Mouse (Mus musculus): ENCODE results near the gene Sdk2.
A peak's percentile ranks its signal among the peaks of the same experiment; 100 is the strongest.

DNA sequence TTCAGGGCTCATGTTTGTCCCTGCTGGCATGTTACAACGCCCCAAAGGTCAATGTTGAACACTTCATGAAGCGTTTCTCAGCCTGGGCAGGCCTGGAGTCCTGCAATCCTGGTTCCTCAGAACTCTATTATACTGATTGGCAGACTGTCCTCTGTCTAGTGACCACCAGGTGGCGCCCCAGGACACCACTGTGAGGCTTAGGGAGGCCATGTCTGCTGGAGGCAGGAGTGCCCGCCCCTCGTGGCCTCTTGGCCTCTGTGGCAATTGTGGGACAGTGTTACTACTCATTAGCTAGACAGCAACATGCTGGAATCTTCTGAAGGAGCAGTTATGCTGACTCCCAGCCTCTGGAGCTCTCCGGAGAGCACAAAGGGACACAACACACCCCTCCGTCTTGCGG is 201.2 kb downstream of the Sdk2 start:
- TF ChIP-seq POLR2A (IDR thresholded peaks at IDR 0.05; ENCODE audit: borderline replicate concordance, extremely low read depth, insufficient read depth, insufficient read length, poor library complexity, severe bottlenecking) (no peak), CTCF (IDR thresholded peaks at IDR 0.05; ENCODE audit: borderline replicate concordance, extremely low read depth, insufficient read depth, insufficient read length) (peak; percentile 93)
